Mouse (Mus musculus) midbrain, postnatal 0 days (tissue): Measurements from ENCODE around the gene Rfk. TPM values are rescaled to one million over a fixed set of nuclear protein-coding genes. Genes with fewer than 3 reads are reported as not detected.

Experiments used
- ATAC-seq: fragments of 200-750 bp; cut with Nextera tagmentation; 2 replicates; pipeline ENCODE4 v1.8.0; 2017; ENCODE audit warnings: moderate number of reproducible peaks, mild to moderate bottlenecking, moderate TSS enrichment, moderate library complexity; ENCODE audit not compliant: low FRiP score
- DNase-seq: peaks from one replicate; pipeline ENCODE4 v3.0.0-alpha.2; 2015; ENCODE audit warnings: low spot score
- H3K27ac ChIP-seq: fragments of 300-500 bp; sonication (generic); 2 replicates; pipeline ENCODE4 v1.5.1; 2014; ENCODE audit warnings: low read depth, mild to moderate bottlenecking, low read length, mixed read lengths
- H3K27me3 ChIP-seq: fragments of 300-500 bp; sonication (generic); 2 replicates; pipeline ENCODE4 v1.6.1; 2014; ENCODE audit warnings: low read length, control low read depth, mixed read lengths; ENCODE audit not compliant: insufficient read depth
- H3K36me3 ChIP-seq: fragments of 300-500 bp; sonication (generic); 2 replicates; pipeline ENCODE4 v1.6.1; 2014; ENCODE audit warnings: low read length, control low read depth, mixed read lengths; ENCODE audit not compliant: insufficient read depth
- H3K4me1 ChIP-seq: fragments of 300-500 bp; sonication (generic); 2 replicates; pipeline ENCODE4 v1.6.1; 2014; ENCODE audit warnings: mild to moderate bottlenecking, control low read depth, antibody characterized with exemption, low read length, mixed read lengths; ENCODE audit not compliant: insufficient read depth
- H3K4me2 ChIP-seq: fragments of 300-500 bp; sonication (generic); 2 replicates; pipeline ENCODE4 v1.6.1; 2014; ENCODE audit warnings: low read depth, mild to moderate bottlenecking, low read length, mixed read lengths; ENCODE audit not compliant: poor library complexity, severe bottlenecking
- H3K4me3 ChIP-seq: fragments of 300-500 bp; sonication (generic); 2 replicates; pipeline ENCODE4 v1.5.1; 2014; ENCODE audit warnings: low read depth, mild to moderate bottlenecking, low read length, moderate library complexity
- H3K9ac ChIP-seq: fragments of 300-500 bp; sonication (generic); replicated peaks from 2 replicates; pipeline ENCODE4 v1.6.1; 2014; ENCODE audit warnings: mild to moderate bottlenecking, low read length, moderate library complexity, mixed read lengths; ENCODE audit not compliant: poor library complexity, severe bottlenecking
- H3K9me3 ChIP-seq: fragments of 300-500 bp; sonication (generic); 2 replicates; pipeline ENCODE4 v1.6.1; 2016; ENCODE audit warnings: low read length, control low read depth
- CTCF ChIP-seq: IDR thresholded peaks from 2 replicates; pipeline ENCODE4 v1.5.1; 2016; ENCODE audit warnings: antibody characterized with exemption, mild to moderate bottlenecking
- WGBS: fragments of 180-500 bp; shearing (Covaris S2); extraction: QIAGEN DNeasy Blood & Tissue Kit; methylation state at CpG from one replicate; pipeline ENCODE4 v1.1.7; 2014; 5-methylcytosine and 5-hydroxymethylcytosine counted together
- polyA plus RNA-seq: library from polyadenylated mRNA; unstranded; fragments of >200 nt; fragmentation: Nextera tagmentation; extraction: Ambion mirVana; gene quantifications from 2 replicates; pipeline ENCODE4 v1.2.1, GENCODE M21; 2015
- total RNA-seq: library from RNA; depleted of rRNA; stranded (reverse); fragments of >200 nt; gene quantifications from 2 replicates; pipeline ENCODE4 v1.2.3, GENCODE M21; 2014

The Rfk gene
- total and polyA plus RNA-seq, 2 experiments from 2014 or later: 51.6 to 84.9 TPM

GRCm38 (mm10) chr19:17417855-17418254, 24.0 kb downstream of the Rfk start:
- 79% methylated on average over 1 of the region's 1 CpGs for WGBS
- ATAC-seq: no peak
- TF ChIP-seq CTCF: no peak

GRCm38 (mm10) chr19:17423306-17423705, 29.5 kb downstream of the Rfk start:
- no peaks in the 10 kb centered on the region for H3K4me1 ChIP-seq
- H3K4me2 ChIP-seq: no peak overlapping the region
- H3K27ac ChIP-seq: no peak overlapping the region
- no peaks in the 10 kb centered on the region for H3K36me3 ChIP-seq
- H3K27me3 ChIP-seq: no peaks in the 10 kb centered on the region
- H3K4me3 ChIP-seq: no peak overlapping the region
- ATAC-seq (no peak), DNase-seq (no peak)
- no peak overlapping the region for H3K9ac ChIP-seq
- H3K9me3 ChIP-seq: no peaks in the 10 kb centered on the region
- 83% methylated on average over 3 of the region's 3 CpGs for WGBS
- no peak for TF ChIP-seq CTCF

More at GRCm38 (mm10) chr19:17417855-17418254, 24.0 kb downstream of the Rfk start:
- Histone ChIP-seq H3K36me3 (no peaks in the 10 kb centered on the region), H3K4me1 (no peaks in the 10 kb centered on the region), H3K4me3 (no peak overlapping the region), H3K4me2 (no peak overlapping the region), H3K27ac (no peak overlapping the region), H3K27me3 (no peaks in the 10 kb centered on the region), H3K9me3 (no peaks in the 10 kb centered on the region), H3K9ac (no peak overlapping the region)
- no peak for DNase-seq

GRCm38 (mm10) chr19:17427824-17428560, 34.1 kb downstream of the Rfk start:
- no peak overlapping the region for H3K9ac ChIP-seq
- H3K27ac ChIP-seq: no peak overlapping the region
- no peak overlapping the region for H3K4me3 ChIP-seq
- H3K27me3 ChIP-seq: no peaks in the 10 kb centered on the region
- TF ChIP-seq CTCF: no peak
- H3K4me1 ChIP-seq: no peaks in the 10 kb centered on the region
- no peak overlapping the region for H3K4me2 ChIP-seq
- 89% methylated on average over 2 of the region's 2 CpGs for WGBS
- ATAC-seq: no peak
- no peak for DNase-seq
- no peaks in the 10 kb centered on the region for H3K36me3 ChIP-seq
- H3K9me3 ChIP-seq: no peaks in the 10 kb centered on the region

- Histone ChIP-seq H3K4me2 (no peak overlapping the region), H3K27ac (no peak overlapping the region), H3K9ac (no peak overlapping the region), H3K4me3 (no peak overlapping the region), H3K9me3 (no peaks in the 10 kb centered on the region), H3K27me3 (no peaks in the 10 kb centered on the region), H3K36me3 (no peaks in the 10 kb centered on the region), H3K4me1 (no peaks in the 10 kb centered on the region)
- no peak for DNase-seq
- 84% methylated on average over 2 of the region's 2 CpGs for WGBS
- no peak for ATAC-seq
- TF ChIP-seq CTCF: no peak
These were observed 34.7 kb downstream of the Rfk start for GRCm38 (mm10) chr19:17428561-17428914.

- H3K36me3 ChIP-seq: no peaks in the 10 kb centered on the region
- no peak for TF ChIP-seq CTCF
- H3K27me3 ChIP-seq: no peaks in the 10 kb centered on the region
- no peak overlapping the region for H3K9ac ChIP-seq
- DNase-seq (no peak), ATAC-seq (no peak)
- H3K4me1 ChIP-seq: no peaks in the 10 kb centered on the region
- 89% methylated on average over 1 of the region's 1 CpGs for WGBS
- H3K9me3 ChIP-seq: no peaks in the 10 kb centered on the region
- no peak overlapping the region for H3K4me3 ChIP-seq
- H3K4me2 ChIP-seq: no peak overlapping the region
- no peak overlapping the region for H3K27ac ChIP-seq
These were observed 42.8 kb downstream of the Rfk start for GRCm38 (mm10) chr19:17436651-17437050.

GRCm38 (mm10) chr19:17439476-17440189, 45.8 kb downstream of the Rfk start:
- ATAC-seq (no peak), DNase-seq (peak; percentile 54)
- 61% methylated on average over 4 of the region's 4 CpGs for WGBS
- Histone ChIP-seq H3K4me2 (no peak overlapping the region), H3K36me3 (no peaks in the 10 kb centered on the region), H3K27ac (no peak overlapping the region), H3K4me3 (no peak overlapping the region), H3K4me1 (no peaks in the 10 kb centered on the region), H3K27me3 (no peaks in the 10 kb centered on the region), H3K9ac (no peak overlapping the region), H3K9me3 (no peaks in the 10 kb centered on the region)
- no peak for TF ChIP-seq CTCF
